Mouse (Mus musculus) neural tube, embryonic 11.5 days (tissue): ENCODE data around the gene Wsb2. TPM values are rescaled to one million over a fixed set of nuclear protein-coding genes. Genes with fewer than 3 reads are reported as not detected.
"Not testable (repeated sequence)": the region's sequence is repeated elsewhere in the genome, so short reads cannot be mapped to it uniquely, and the experiment has no call there.

Experiments used
- ATAC-seq: fragments of 200-750 bp; cut with Nextera tagmentation; 2 replicates; pipeline ENCODE4 v1.8.0; 2017; ENCODE audit warnings: moderate number of reproducible peaks, mild to moderate bottlenecking, moderate TSS enrichment, moderate library complexity; ENCODE audit not compliant: insufficient read depth, low FRiP score, low TSS enrichment
- DNase-seq: peaks from one replicate; pipeline ENCODE4 v3.0.0-alpha.2; 2015; ENCODE audit warnings: low spot score
- H3K27ac ChIP-seq: fragments of 300-500 bp; sonication (generic); 2 replicates; pipeline ENCODE4 v1.5.1; 2014; ENCODE audit warnings: low read depth, mild to moderate bottlenecking, low read length
- H3K27me3 ChIP-seq: fragments of 300-500 bp; sonication (generic); 2 replicates; pipeline ENCODE4 v1.6.1; 2014; ENCODE audit warnings: mild to moderate bottlenecking, low read length, mixed read lengths; ENCODE audit not compliant: control insufficient read depth, insufficient read depth
- H3K36me3 ChIP-seq: fragments of 300-500 bp; sonication (generic); 2 replicates; pipeline ENCODE4 v1.6.1; 2014; ENCODE audit warnings: mild to moderate bottlenecking, low read length, moderate library complexity, mixed read lengths; ENCODE audit not compliant: control insufficient read depth, insufficient read depth
- H3K4me1 ChIP-seq: fragments of 300-500 bp; sonication (generic); 2 replicates; pipeline ENCODE4 v1.6.1; 2014; ENCODE audit warnings: low read length, mixed read lengths; ENCODE audit not compliant: control insufficient read depth, insufficient read depth
- H3K4me2 ChIP-seq: fragments of 300-500 bp; sonication (generic); 2 replicates; pipeline ENCODE4 v1.6.1; 2014; ENCODE audit warnings: low read depth, mild to moderate bottlenecking, moderate library complexity
- H3K4me3 ChIP-seq: fragments of 300-500 bp; sonication (generic); 2 replicates; pipeline ENCODE4 v1.5.1; 2014; ENCODE audit warnings: low read depth, low read length
- H3K9ac ChIP-seq: fragments of 300-500 bp; sonication (generic); 2 replicates; pipeline ENCODE4 v1.6.1; 2014; ENCODE audit warnings: mild to moderate bottlenecking, low read length
- H3K9me3 ChIP-seq: fragments of 300-500 bp; sonication (generic); 2 replicates; pipeline ENCODE4 v1.6.1; 2016; ENCODE audit warnings: low read length; ENCODE audit not compliant: control insufficient read depth
- WGBS: fragments of 180-500 bp; shearing (Covaris S2); extraction: QIAGEN DNeasy Blood & Tissue Kit; methylation state at CpG from one replicate; pipeline ENCODE4 v1.1.7; 2014; 5-methylcytosine and 5-hydroxymethylcytosine counted together
- polyA plus RNA-seq: library from polyadenylated mRNA; unstranded; fragments of >200 nt; fragmentation: Nextera tagmentation; extraction: Ambion mirVana; gene quantifications from 2 replicates; pipeline ENCODE4 v1.2.1, GENCODE M21; 2014

Gene Wsb2
- polyA plus RNA-seq, 1 experiment from 2014 or later = 99.2 TPM

DNA sequence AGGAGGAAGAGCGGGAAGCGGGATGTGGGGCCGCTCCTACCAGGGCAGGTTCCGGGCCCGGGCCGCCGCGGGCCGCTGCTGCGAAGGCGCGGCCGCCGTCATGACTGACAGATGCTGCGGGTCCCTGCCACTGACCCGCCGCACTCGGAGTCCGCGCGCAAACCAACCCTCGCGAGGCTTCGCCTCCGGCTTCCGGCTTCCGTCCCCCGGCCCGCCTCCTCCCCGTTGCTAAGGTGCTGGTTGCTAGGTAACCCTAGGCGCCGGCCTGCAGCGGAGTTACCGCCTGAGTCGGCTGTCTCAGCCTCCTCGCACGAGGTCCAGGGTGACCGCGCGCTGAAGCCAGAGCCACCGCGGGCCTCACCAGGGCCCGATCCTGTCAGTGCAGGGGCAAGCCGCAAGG, 31.8 kb downstream of the Wsb2 start, which contains the start of gene Rfc5:
Gene Rfc5, minus strand, starts transcription at position 171 of the 400 bp plus-strand sequence.
- Histone ChIP-seq H3K9ac (peak within 1 kb of the TSS; percentile 88), H3K4me2 (peak within 1 kb of the TSS; percentile 70), H3K36me3 (no peaks in the 10 kb centered on the region), H3K27ac (peak within 1 kb of the TSS; percentile 65; the same call in 1 of the 2 replicates), H3K4me3 (peak within 1 kb of the TSS; percentile 78), H3K4me1 (peaks cover 8% of the 10 kb centered on the region), H3K27me3 (no peaks in the 10 kb centered on the region), H3K9me3 (no peaks in the 10 kb centered on the region)
- under 1% methylated on average over 30 of the region's 44 CpGs for WGBS
- ATAC-seq (peak; percentile 90), DNase-seq (peak; percentile 98)

DNA sequence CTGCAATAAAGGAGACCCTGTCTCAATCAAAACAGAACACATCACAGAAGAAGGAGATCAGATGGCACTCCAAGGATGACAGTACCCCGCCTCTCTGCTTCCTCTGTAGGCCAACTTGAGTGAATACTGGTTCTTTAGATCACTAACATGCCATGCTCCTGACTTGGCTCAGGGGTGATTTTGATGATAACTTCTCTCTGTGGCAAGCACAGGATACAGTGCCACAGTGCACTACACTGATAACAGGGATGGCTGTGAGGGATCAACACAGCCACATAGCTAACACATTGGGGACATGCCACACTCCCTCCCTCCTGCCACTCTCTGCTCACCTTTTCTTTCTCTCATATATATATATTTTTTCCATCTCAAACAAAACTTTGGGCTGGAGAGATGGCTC, 33.8 kb downstream of the Wsb2 start:
- DNase-seq (no peak), ATAC-seq (no peak)
- no peaks in the 10 kb centered on the region for H3K9me3 ChIP-seq
- no peak overlapping the region for H3K27ac ChIP-seq
- H3K4me1 ChIP-seq = peaks cover 8% of the 10 kb centered on the region
- H3K36me3 ChIP-seq = no peaks in the 10 kb centered on the region
- WGBS = 92% methylated on average over 1 of the region's 1 CpGs
- H3K4me3 ChIP-seq = no peak overlapping the region
- no peak overlapping the region for H3K9ac ChIP-seq
- no peaks in the 10 kb centered on the region for H3K27me3 ChIP-seq
- H3K4me2 ChIP-seq = no peak overlapping the region

DNA sequence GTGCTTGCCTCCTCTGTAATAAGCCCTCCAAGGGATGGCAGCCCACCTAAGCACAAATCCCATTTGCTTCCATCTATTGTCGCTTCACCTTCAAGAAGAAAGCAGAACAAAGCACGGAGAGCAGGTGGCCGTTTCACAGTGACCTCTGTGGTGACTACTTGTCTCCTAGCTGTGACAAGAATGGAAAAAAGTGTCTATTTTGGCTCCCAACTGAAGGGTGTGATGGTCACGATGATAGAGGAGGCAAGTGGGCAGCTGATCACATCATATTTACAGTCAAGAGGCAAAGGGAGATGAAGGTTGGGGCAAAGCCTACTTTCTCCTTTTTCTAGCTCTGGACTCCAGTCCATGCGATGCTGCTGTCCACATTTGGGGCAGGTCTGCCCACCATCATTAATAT, 38.7 kb downstream of the Wsb2 start:
- H3K4me2 ChIP-seq = no peak overlapping the region
- DNase-seq (no peak), ATAC-seq (no peak)
- no peak overlapping the region for H3K9ac ChIP-seq
- H3K4me1 ChIP-seq = no peaks in the 10 kb centered on the region
- no peaks in the 10 kb centered on the region for H3K36me3 ChIP-seq
- H3K9me3 ChIP-seq = no peaks in the 10 kb centered on the region
- H3K27me3 ChIP-seq = no peaks in the 10 kb centered on the region
- H3K27ac ChIP-seq = no peak overlapping the region
- 87% methylated on average over 5 of the region's 5 CpGs for WGBS
- no peak overlapping the region for H3K4me3 ChIP-seq

DNA sequence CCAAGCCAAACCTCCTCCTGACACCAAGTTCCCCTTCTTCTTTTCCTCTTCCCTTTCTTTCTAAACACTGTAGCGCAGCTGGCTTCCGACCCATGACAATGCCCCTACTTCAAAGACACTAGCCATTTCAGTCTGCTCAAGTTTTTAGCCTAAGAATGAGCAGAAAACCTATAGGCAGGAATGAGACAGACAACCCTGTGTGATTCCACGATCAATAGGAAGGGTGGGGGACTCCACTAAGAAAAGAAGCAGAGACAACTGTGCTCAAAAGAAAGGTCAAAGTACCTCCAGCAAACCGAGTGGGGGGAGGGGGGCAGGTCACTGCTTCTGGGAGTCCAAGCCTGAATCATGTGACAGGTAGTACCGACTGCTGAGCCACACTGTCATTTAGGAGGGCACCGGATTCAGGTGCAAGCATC, 39.5 kb downstream of the Wsb2 start:
- no peak for ATAC-seq
- no peak overlapping the region for H3K4me3 ChIP-seq
- no peaks in the 10 kb centered on the region for H3K36me3 ChIP-seq
- H3K9me3 ChIP-seq = no peaks in the 10 kb centered on the region
- H3K9ac ChIP-seq = no peak overlapping the region
- DNase-seq = no peak
- H3K27ac ChIP-seq = no peak overlapping the region
- no peak overlapping the region for H3K4me2 ChIP-seq
- H3K4me1 ChIP-seq = no peaks in the 10 kb centered on the region
- no peaks in the 10 kb centered on the region for H3K27me3 ChIP-seq
- WGBS = 68% methylated on average over 6 of the region's 6 CpGs

DNA sequence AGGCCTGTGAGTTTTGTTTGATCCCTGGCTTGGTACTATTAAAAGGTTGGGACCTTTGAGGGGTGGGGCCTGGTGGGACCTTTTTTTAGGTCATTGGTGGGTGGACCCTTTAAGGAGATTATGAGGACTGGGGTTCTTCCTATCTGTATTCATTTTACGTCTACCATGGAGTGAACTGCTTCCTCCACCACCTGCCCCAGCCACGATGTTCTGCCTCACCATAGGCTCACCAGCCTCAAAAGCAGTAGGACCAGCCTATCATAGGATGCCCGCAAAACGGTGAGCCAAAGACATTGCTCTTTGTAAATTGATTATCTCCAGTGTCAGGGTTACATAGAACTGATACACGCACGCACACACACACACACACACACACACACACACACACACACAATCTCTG, 40.3 kb downstream of the Wsb2 start:
- Histone ChIP-seq H3K4me3 (no peak overlapping the region), H3K36me3 (no peaks in the 10 kb centered on the region), H3K27ac (no peak overlapping the region), H3K27me3 (no peaks in the 10 kb centered on the region), H3K9me3 (no peaks in the 10 kb centered on the region), H3K9ac (no peak overlapping the region), H3K4me1 (no peaks in the 10 kb centered on the region), H3K4me2 (no peak overlapping the region)
- ATAC-seq (no peak), DNase-seq (no peak)
- WGBS = 80% methylated on average over 6 of the region's 6 CpGs

DNA sequence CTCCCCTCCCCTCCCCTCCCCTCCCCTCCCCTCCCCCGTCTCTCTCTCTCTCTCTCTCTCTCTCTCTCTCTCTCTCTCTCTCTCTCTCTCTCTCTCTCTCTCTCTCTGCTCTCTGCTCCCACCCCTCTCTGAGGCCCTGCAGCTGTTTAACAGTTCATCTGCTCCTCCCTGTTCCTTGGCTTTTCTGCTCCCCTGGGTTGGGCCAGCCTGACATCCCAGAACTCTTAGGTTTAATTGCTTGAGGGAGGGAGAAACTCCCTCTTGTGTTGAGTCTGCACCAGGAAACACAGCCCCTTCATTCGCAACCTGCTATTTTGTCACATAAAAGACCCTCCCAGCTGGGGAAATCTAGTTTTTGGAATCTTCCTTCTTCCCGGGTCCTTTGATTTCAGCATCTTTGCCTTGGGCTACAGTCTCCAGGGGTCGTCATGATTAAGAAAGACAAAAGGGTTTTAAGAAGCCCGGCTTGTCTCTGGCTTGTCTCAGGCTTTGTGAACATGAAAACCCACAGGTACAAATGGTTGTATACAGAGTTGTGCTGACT, 41.0 kb downstream of the Wsb2 start:
- whole genome bisulfite sequencing = 29% methylated on average over 4 of the region's 5 CpGs
- Histone ChIP-seq H3K9me3 (no peaks in the 10 kb centered on the region), H3K4me1 (no peaks in the 10 kb centered on the region)

DNA sequence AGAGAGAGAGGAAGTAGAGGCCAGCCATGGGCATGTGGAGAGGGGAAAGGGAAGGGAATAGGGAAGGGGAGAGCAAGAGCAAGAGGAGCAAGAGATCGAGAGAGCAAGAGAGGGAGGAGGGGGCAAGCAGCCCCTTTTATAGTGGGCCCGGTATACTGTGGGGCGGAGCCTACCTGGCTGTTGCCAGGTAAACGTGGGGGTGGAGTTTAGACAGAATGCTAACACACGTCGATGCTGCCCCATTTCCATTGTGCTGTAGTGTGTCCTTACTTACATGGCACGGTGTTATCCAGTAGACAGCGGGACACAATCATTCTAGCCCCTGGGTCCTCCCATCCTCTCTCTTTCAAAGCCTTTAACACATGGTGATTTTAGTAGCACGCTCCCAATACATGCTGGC, 42.2 kb downstream of the Wsb2 start:
- Histone ChIP-seq H3K27me3 (no peaks in the 10 kb centered on the region), H3K36me3 (no peaks in the 10 kb centered on the region), H3K27ac (no peak overlapping the region), H3K4me2 (no peak overlapping the region), H3K9me3 (no peaks in the 10 kb centered on the region), H3K4me1 (no peaks in the 10 kb centered on the region), H3K4me3 (no peak overlapping the region), H3K9ac (no peak overlapping the region)
- DNase-seq (no peak), ATAC-seq (no peak)
- 71% methylated on average over 9 of the region's 9 CpGs for WGBS

More for the DNA sequence above, 41.0 kb downstream of the Wsb2 start:
- Histone ChIP-seq H3K4me2 (no peak overlapping the region), H3K27me3 (no peaks in the 10 kb centered on the region), H3K27ac (no peak overlapping the region), H3K4me3 (no peak overlapping the region), H3K36me3 (no peaks in the 10 kb centered on the region), H3K9ac (no peak overlapping the region)
- ATAC-seq = no peak
- DNase-seq = no peak

DNA sequence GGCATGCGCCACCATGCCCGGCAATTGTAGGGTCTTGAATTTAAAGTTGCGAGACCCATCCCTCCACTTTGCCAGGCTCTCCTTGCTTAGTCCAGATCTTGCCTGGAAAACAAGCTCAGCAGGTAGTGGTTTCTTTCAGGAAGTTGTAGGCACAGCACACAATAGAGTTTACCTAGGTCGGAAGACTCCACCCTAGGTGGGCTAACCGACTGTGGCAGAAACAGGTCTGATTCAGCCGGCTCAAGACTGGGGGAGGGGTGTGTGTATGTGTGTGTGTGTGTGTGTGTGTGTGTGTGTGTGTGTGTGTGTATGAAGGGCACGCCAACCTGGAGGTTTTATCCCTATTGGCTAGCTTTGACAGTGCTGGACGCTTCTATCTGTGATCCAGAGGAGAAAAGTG, 46.5 kb downstream of the Wsb2 start:
- Histone ChIP-seq H3K9me3 (no peaks in the 10 kb centered on the region), H3K4me3 (no peak overlapping the region), H3K27me3 (no peaks in the 10 kb centered on the region), H3K4me2 (no peak overlapping the region), H3K4me1 (no peaks in the 10 kb centered on the region), H3K36me3 (no peaks in the 10 kb centered on the region), H3K9ac (no peak overlapping the region), H3K27ac (no peak overlapping the region)
- 93% methylated on average over 8 of the region's 8 CpGs for WGBS
- DNase-seq (no peak), ATAC-seq (no peak)

DNA sequence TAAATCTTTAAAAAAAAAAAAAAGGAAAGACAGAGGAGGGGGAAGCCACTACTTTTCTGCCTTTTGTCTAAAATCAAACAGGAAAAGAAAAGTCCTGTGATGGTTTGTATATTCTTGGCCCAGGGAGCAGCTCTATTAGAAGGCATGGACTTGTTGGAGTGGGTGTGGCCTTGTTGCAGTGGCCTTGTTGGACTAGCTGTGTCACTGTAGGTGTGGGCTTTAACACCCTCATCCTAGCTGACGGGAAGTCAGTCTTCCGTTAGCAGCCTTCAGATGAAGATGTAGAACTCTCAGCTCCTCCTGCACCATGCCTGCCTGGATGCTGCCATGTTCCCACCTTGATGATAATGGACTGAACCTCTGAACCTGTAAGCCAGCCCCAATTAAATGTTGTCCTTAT, 47.6 kb downstream of the Wsb2 start:
- H3K36me3 ChIP-seq, H3K4me2 ChIP-seq, H3K9me3 ChIP-seq, H3K27me3 ChIP-seq, H3K4me1 ChIP-seq, DNase-seq, ATAC-seq, H3K9ac ChIP-seq, H3K4me3 ChIP-seq, H3K27ac ChIP-seq: not testable (repeated sequence)
- 76% methylated on average over 2 of the region's 2 CpGs for WGBS
